ENCODE assay signal across 10 mouse cellular contexts in the genomic region with DNA sequence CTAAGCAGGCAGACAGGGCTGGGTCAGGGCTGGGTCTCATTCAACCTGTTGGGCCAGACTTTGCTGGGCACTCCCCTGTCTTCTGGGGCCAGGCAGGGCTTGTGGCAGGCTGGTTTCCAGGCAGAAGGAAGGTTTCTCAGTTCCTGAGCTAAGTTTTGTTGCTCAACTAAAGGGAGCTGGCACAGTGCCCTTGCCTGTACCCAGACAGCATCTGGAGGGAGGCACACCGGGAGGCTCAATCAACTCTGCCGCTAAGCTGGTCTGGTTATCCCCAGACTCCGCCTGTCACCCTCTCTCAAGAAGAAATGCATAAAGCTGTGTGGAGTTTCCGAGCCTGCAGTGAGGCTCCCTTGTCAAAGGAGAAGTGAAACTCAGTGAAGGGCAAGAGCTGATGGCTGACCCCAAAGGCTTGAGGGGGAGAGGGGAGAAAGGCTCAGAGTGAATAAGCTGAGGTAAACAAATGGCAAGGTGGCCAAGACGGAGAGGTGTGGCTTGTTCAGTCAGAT. TPM values are rescaled to one million over a fixed set of nuclear protein-coding genes. Genes with fewer than 3 reads are reported as not detected.
DNase-seq lines count a peak whose midpoint lies in the region; ATAC-seq lines count a peak whose summit lies in the region.
"Had no signal": no experiment of that assay in that cellular context is flagged by ENCODE, and none has a peak within 500 bp of the region (broad histone marks: within the 10 kb centered on the region; RNA-seq: fewer than 3 reads in every experiment).

No protein-coding gene starts in this region.

- intact Hi-C loops in left cerebral cortex, postnatal 4 days (cut with DNase I) = no loop called here

- H3K27me3 ChIP-seq in heart, embryonic 16.5 days (ENCODE audit: control insufficient read depth, insufficient read depth, low read length) = no peaks in the 10 kb centered on the region
- no peaks in the 10 kb centered on the region for H3K27me3 ChIP-seq in heart, embryonic 11.5 days (ENCODE audit: control insufficient read depth, insufficient read depth, low read length)

- no peaks in the 10 kb centered on the region for H3K36me3 ChIP-seq in heart, embryonic 16.5 days (ENCODE audit: control insufficient read depth, insufficient read depth)
- no peaks in the 10 kb centered on the region for H3K36me3 ChIP-seq in heart, embryonic 11.5 days (ENCODE audit: control insufficient read depth, insufficient read depth, low read length)
- H3K36me3 ChIP-seq: G1E had no signal

- no peak overlapping the region for H3K4me2 ChIP-seq in heart, embryonic 16.5 days (ENCODE audit: low read depth, low read length)
- H3K4me2 ChIP-seq in heart, embryonic 11.5 days = no peak overlapping the region

- H3K4me3 ChIP-seq in heart, embryonic 16.5 days (ENCODE audit: low read length) = no peak overlapping the region
- H3K4me3 ChIP-seq in heart, embryonic 11.5 days (ENCODE audit: low read depth, low read length) = no peak overlapping the region

- H3K4me1 ChIP-seq in heart, embryonic 16.5 days (ENCODE audit: control insufficient read depth, insufficient read depth, low read length) = peaks cover 4% of the 10 kb centered on the region; the same call in 1 of the 2 replicates
- H3K4me1 ChIP-seq in heart, embryonic 11.5 days (ENCODE audit: control insufficient read depth, insufficient read depth, low read length) = no peaks in the 10 kb centered on the region

- 32% methylated on average over 5 of the region's 5 CpGs for WGBS in heart, embryonic 16.5 days
- WGBS in heart, embryonic 11.5 days (ENCODE audit: insufficient replicate concordance) = 50% methylated on average over 5 of the region's 5 CpGs

- H3K27ac ChIP-seq in heart, embryonic 16.5 days (ENCODE audit: low read length) = no peak overlapping the region
- H3K27ac ChIP-seq in heart, embryonic 11.5 days (ENCODE audit: low read depth, low read length) = no peak overlapping the region

- peak; percentile 25 for DNase-seq in 3T3-L1 (ENCODE audit: low read depth, low spot score)
- DNase-seq in adipocyte (ENCODE audit: low spot score) = peak; percentile 49
- DNase-seq in lung, postnatal 4 days = peak; percentile 53 to 57
- no peak for DNase-seq in left cerebral cortex, postnatal 4 days
- no peak for DNase-seq in frontal cortex, postnatal 14 days (ENCODE audit: low spot score in 2 of 2)
- no peak for DNase-seq in layer of hippocampus, postnatal 25 days (ENCODE audit: extremely low spot score in 1 of 2, low spot score in 1 of 2)

- no peaks in the 10 kb centered on the region for H3K9me3 ChIP-seq in heart, embryonic 16.5 days (replicated peaks; ENCODE audit: control insufficient read depth, low read length)
- H3K9me3 ChIP-seq in heart, embryonic 11.5 days (replicated peaks; ENCODE audit: control insufficient read depth, low read length) = no peaks in the 10 kb centered on the region

- no peak; the same call in 1 of the 2 replicates for ATAC-seq in heart, embryonic 16.5 days (replicated peaks; ENCODE audit: extremely low read depth, insufficient read depth, low FRiP score)
- no peak for ATAC-seq in heart, embryonic 11.5 days (replicated peaks; ENCODE audit: insufficient number of reproducible peaks, low FRiP score, low TSS enrichment)
- ATAC-seq: intestine, embryonic 16.5 days had no signal

- 0 out of 2 replicates have a peak overlapping the region, but pooled peaks have one; percentile 12 for H3K9ac ChIP-seq in heart, embryonic 16.5 days (ENCODE audit: low read length)
- H3K9ac ChIP-seq in heart, embryonic 11.5 days (ENCODE audit: low read depth, low read length) = no peak overlapping the region

RNA-seq across cellular contexts. Expression of gene Togaram2, which starts 11.1 kb away (rescaled TPM):
- 2.3 and 3.1 TPM in 2 replicates for polyA plus RNA-seq in heart, embryonic 16.5 days (2015; fragmentation: Nextera tagmentation; extraction: Ambion mirVana)
- 1.9 and 3.1 TPM in 2 replicates for polyA plus RNA-seq in heart, embryonic 11.5 days (2014; fragmentation: Nextera tagmentation; extraction: Ambion mirVana)
- 1 to 10 TPM in 1 of 2 experiments, under 1 TPM in 1; 0.86 to 1.8 TPM for total RNA-seq in left cerebral cortex, postnatal 4 days (2021)
- total RNA-seq in layer of hippocampus, postnatal 25 days (2021) = 1 to 10 TPM; 1.2 to 1.8 TPM
- polyA plus RNA-seq: G1E had no signal

Comparison
In these comparisons a context has a peak if more than half of its experiments do, and no peak if none do; other contexts are left out.
1. DNase-seq: peak in 3T3-L1 (single experiment), adipocyte (single experiment) and lung, postnatal 4 days (2 of 2); none in left cerebral cortex, postnatal 4 days (single experiment), frontal cortex, postnatal 14 days (0 of 2) and layer of hippocampus, postnatal 25 days (0 of 2).